Mouse (Mus musculus) erythroid progenitor cell, adult 5-6 weeks (primary cell): Measurements from ENCODE around the gene F11r. TPM values are rescaled to one million over a fixed set of nuclear protein-coding genes. Genes with fewer than 3 reads are reported as not detected.

Experiments
- ATAC-seq: replicated peaks from 2 replicates; pipeline ENCODE4 v1.8.0; 2016; ENCODE audit warnings: moderate number of reproducible peaks, mild to moderate bottlenecking, moderate TSS enrichment, inconsistent platforms; ENCODE audit not compliant: poor library complexity, low FRiP score, severe bottlenecking
- total RNA-seq, 2 experiments: library from RNA; stranded (forward) in 1 of 2; stranded (reverse) in 1 of 2; fragments of 150-400 nt in 1 of 2; fragments of 186-747, 209-891 nt in 1 of 2; gene quantifications; 2 replicates each; pipeline versions ENCODE4 v1.2.3 to v1.2.4; 2015 to 2017; ENCODE audit warnings: low replicate concordance in 2 of 2

F11r gene
- total RNA-seq, 2 experiments from 2014 or later: not detected

DNA sequence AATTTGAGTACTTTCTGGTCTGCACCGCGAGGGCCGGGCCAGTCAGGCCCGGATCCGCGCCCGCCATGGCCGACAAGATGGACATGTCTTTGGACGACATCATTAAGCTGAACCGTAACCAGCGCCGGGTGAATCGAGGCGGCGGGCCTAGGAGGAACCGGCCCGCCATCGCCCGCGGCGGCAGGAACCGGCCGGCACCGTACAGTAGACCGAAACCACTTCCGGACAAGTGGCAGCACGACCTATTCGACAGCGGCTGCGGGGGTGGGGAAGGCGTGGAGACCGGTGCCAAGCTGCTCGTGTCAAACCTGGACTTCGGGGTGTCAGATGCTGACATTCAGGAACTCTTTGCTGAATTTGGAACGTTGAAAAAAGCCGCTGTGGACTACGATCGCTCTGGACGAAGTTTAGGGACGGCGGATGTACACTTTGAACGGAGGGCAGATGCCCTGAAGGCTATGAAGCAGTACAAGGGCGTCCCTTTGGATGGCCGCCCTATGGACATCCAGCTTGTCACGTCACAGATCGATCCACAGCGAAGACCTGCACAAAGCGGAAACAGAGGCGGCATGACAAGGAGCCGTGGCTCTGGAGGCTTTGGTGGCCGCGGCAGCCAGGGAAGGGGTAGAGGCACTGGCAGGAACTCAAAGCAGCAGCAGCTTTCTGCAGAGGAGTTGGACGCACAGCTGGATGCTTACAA is 66.4 kb downstream of the F11r start:
- peak; percentile 43 for ATAC-seq

DNA sequence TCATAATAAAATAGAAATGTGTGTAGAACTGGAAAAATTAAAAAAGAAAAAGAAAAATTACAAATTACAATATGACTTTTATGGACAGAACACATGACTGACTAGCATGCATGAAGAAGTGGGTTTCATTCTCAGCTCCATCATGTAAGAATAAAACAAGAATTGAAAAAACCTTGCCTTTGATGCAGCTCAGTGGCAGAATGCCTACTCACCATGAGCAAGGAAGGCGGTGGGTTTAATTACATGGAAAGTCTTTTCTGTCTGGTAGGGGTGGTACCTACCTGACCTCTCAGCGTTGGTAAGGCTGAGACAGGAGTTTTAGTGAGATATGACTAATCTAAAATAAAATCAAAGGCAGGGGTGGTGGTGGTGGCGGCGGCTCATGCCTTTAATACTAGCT is 67.3 kb downstream of the F11r start:
- ATAC-seq: no peak

DNA sequence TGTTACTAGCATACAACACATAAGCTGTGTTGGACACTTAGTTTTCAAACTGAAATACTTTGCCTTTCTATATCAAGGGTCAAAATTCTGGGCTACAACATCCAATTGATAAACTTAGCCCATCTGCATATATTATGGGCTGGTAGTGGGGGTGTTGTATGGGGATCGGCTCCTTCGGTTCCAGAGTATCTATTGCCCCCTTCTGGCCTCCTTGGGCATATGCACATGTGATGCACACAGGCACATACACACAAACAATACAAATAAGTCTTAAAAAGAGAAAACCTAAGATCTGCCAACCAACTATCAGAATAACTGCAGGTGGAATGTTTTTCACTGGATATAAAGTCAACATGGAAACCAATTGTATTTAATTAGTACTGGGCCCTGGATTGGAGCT is 75.9 kb downstream of the F11r start:
- ATAC-seq: no peak

DNA sequence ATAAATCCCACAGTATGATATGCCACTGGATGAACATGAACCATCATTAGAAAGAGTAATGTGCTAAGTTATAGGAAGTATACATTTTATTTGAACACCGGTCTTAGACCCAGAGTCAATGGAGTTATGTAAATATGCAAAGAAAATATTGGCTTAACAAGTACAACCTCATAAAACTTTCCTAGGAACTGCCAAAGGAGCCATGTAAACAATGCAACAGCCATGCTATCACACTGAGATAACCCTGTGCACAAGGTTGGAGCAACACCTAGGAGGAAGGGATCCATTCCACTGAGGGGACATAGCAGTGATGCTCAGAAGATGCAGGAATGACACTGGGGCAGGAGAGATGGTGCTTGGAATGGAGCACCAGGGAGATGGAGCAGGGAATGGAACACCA is 76.4 kb downstream of the F11r start:
- ATAC-seq: no peak

Other genes starting within 250 kb of the F11r start
- gene Pcp4l1, start 241.3 kb upstream of the F11r start, total RNA-seq (2015; ENCODE audit: low replicate concordance): 1.7 and 3.6 TPM in 2 replicates
- not detected in 2 replicates for gene Pcp4l1, start 241.3 kb upstream of the F11r start, total RNA-seq (2017; ENCODE audit: low replicate concordance)
- not detected in 2 replicates for gene Nr1i3, start 223.6 kb upstream of the F11r start, total RNA-seq (2015; ENCODE audit: low replicate concordance)
- 0.39 TPM in 1 of 2 replicates, not detected in the other for gene Nr1i3, start 223.6 kb upstream of the F11r start, total RNA-seq (2017; ENCODE audit: low replicate concordance)
- gene Tomm40l, start 215.0 kb upstream of the F11r start, total RNA-seq (2015; ENCODE audit: low replicate concordance): 1.1 and 4.2 TPM in 2 replicates
- 4.0 and 4.1 TPM in 2 replicates for gene Tomm40l, start 215.0 kb upstream of the F11r start, total RNA-seq (2017; ENCODE audit: low replicate concordance)
- gene Apoa2, start 212.5 kb upstream of the F11r start, total RNA-seq (2015; ENCODE audit: low replicate concordance): 16.8 TPM in 1 of 2 replicates, not detected in the other
- not detected in 2 replicates for gene Apoa2, start 212.5 kb upstream of the F11r start, total RNA-seq (2017; ENCODE audit: low replicate concordance)
- gene Fcer1g, start 203.2 kb upstream of the F11r start, total RNA-seq (2015; ENCODE audit: low replicate concordance): 214 and 248 TPM in 2 replicates
- 39.7 and 114 TPM in 2 replicates for gene Fcer1g, start 203.2 kb upstream of the F11r start, total RNA-seq (2017; ENCODE audit: low replicate concordance)
- 0.42 TPM in 1 of 2 replicates, not detected in the other for gene Adamts4, start 187.1 kb upstream of the F11r start, total RNA-seq (2015; ENCODE audit: low replicate concordance)
- gene Adamts4, start 187.1 kb upstream of the F11r start, total RNA-seq (2017; ENCODE audit: low replicate concordance): not detected in 2 replicates
- 86.5 and 106 TPM in 2 replicates for gene Ndufs2, start 186.1 kb upstream of the F11r start, total RNA-seq (2015; ENCODE audit: low replicate concordance)
- gene Ndufs2, start 186.1 kb upstream of the F11r start, total RNA-seq (2017; ENCODE audit: low replicate concordance): 40.8 and 73.3 TPM in 2 replicates
- gene B4galt3, start 167.2 kb upstream of the F11r start, total RNA-seq (2015; ENCODE audit: low replicate concordance): 19.7 and 20.5 TPM in 2 replicates
- gene B4galt3, start 167.2 kb upstream of the F11r start, total RNA-seq (2017; ENCODE audit: low replicate concordance): 26.8 and 40.8 TPM in 2 replicates
- gene Ppox, start 156.3 kb upstream of the F11r start, total RNA-seq (2015; ENCODE audit: low replicate concordance): 739 and 765 TPM in 2 replicates
- 644 and 799 TPM in 2 replicates for gene Ppox, start 156.3 kb upstream of the F11r start, total RNA-seq (2017; ENCODE audit: low replicate concordance)
- gene Usp21, start 149.5 kb upstream of the F11r start, total RNA-seq (2015; ENCODE audit: low replicate concordance): 39.0 and 64.9 TPM in 2 replicates
- gene Usp21, start 149.5 kb upstream of the F11r start, total RNA-seq (2017; ENCODE audit: low replicate concordance): 18.5 and 33.2 TPM in 2 replicates
- 26.8 and 39.3 TPM in 2 replicates for gene Ufc1, start 142.5 kb upstream of the F11r start, total RNA-seq (2015; ENCODE audit: low replicate concordance)
- 1.7 and 14.2 TPM in 2 replicates for gene Ufc1, start 142.5 kb upstream of the F11r start, total RNA-seq (2017; ENCODE audit: low replicate concordance)
- gene Dedd, start 108.4 kb upstream of the F11r start, total RNA-seq (2015; ENCODE audit: low replicate concordance): 13.4 and 28.8 TPM in 2 replicates
- 3.3 and 6.5 TPM in 2 replicates for gene Dedd, start 108.4 kb upstream of the F11r start, total RNA-seq (2017; ENCODE audit: low replicate concordance)
- gene Nit1, start 91.9 kb upstream of the F11r start, total RNA-seq (2015; ENCODE audit: low replicate concordance): 6.7 and 10.8 TPM in 2 replicates
- gene Nit1, start 91.9 kb upstream of the F11r start, total RNA-seq (2017; ENCODE audit: low replicate concordance): 11.6 and 24.5 TPM in 2 replicates
- gene Pfdn2, start 91.9 kb upstream of the F11r start, total RNA-seq (2015; ENCODE audit: low replicate concordance): 10.1 and 22.0 TPM in 2 replicates
- 9.0 and 10.1 TPM in 2 replicates for gene Pfdn2, start 91.9 kb upstream of the F11r start, total RNA-seq (2017; ENCODE audit: low replicate concordance)
- not detected in 2 replicates for gene Klhdc9, start 76.7 kb upstream of the F11r start, total RNA-seq (2015; ENCODE audit: low replicate concordance)
- 3.3 TPM in 1 of 2 replicates, not detected in the other for gene Klhdc9, start 76.7 kb upstream of the F11r start, total RNA-seq (2017; ENCODE audit: low replicate concordance)
- gene Nectin4, start 67.4 kb upstream of the F11r start, total RNA-seq (2015; ENCODE audit: low replicate concordance): not detected in 2 replicates
- gene Nectin4, start 67.4 kb upstream of the F11r start, total RNA-seq (2017; ENCODE audit: low replicate concordance): 0.51 and 0.53 TPM in 2 replicates
- gene Arhgap30, start 48.6 kb upstream of the F11r start, total RNA-seq (2015; ENCODE audit: low replicate concordance): 11.7 and 15.9 TPM in 2 replicates
- gene Arhgap30, start 48.6 kb upstream of the F11r start, total RNA-seq (2017; ENCODE audit: low replicate concordance): 16.7 and 22.9 TPM in 2 replicates
- gene Usf1, start 26.2 kb upstream of the F11r start, total RNA-seq (2015; ENCODE audit: low replicate concordance): 1.7 and 4.3 TPM in 2 replicates
- 5.0 and 9.1 TPM in 2 replicates for gene Usf1, start 26.2 kb upstream of the F11r start, total RNA-seq (2017; ENCODE audit: low replicate concordance)
- not detected in 2 replicates for gene Tstd1, start 18.7 kb upstream of the F11r start, total RNA-seq (2015; ENCODE audit: low replicate concordance)
- gene Tstd1, start 18.7 kb upstream of the F11r start, total RNA-seq (2017; ENCODE audit: low replicate concordance): 0.90 TPM in 1 of 2 replicates, not detected in the other
- gene Alyref2, start 65.9 kb downstream of the F11r start, total RNA-seq (2015; ENCODE audit: low replicate concordance): not detected in 2 replicates
- 5.5 TPM in 1 of 2 replicates, not detected in the other for gene Alyref2, start 65.9 kb downstream of the F11r start, total RNA-seq (2017; ENCODE audit: low replicate concordance)
- gene Itln1, start 97.8 kb downstream of the F11r start, total RNA-seq (2015; ENCODE audit: low replicate concordance): not detected in 2 replicates
- not detected in 2 replicates for gene Itln1, start 97.8 kb downstream of the F11r start, total RNA-seq (2017; ENCODE audit: low replicate concordance)
- gene Cd244a, start 121.7 kb downstream of the F11r start, total RNA-seq (2015; ENCODE audit: low replicate concordance): 1.8 and 4.6 TPM in 2 replicates
- 2.2 TPM in 1 of 2 replicates, not detected in the other for gene Cd244a, start 121.7 kb downstream of the F11r start, total RNA-seq (2017; ENCODE audit: low replicate concordance)
- 9.2 and 14.4 TPM in 2 replicates for gene Ly9, start 169.9 kb downstream of the F11r start, total RNA-seq (2015; ENCODE audit: low replicate concordance)
- 6.7 and 15.0 TPM in 2 replicates for gene Ly9, start 169.9 kb downstream of the F11r start, total RNA-seq (2017; ENCODE audit: low replicate concordance)
- gene Slamf7, start 215.5 kb downstream of the F11r start, total RNA-seq (2015; ENCODE audit: low replicate concordance): 6.8 and 7.5 TPM in 2 replicates
- gene Slamf7, start 215.5 kb downstream of the F11r start, total RNA-seq (2017; ENCODE audit: low replicate concordance): 4.7 and 16.6 TPM in 2 replicates
- gene Cd48, start 244.5 kb downstream of the F11r start, total RNA-seq (2015; ENCODE audit: low replicate concordance): 36.5 and 53.0 TPM in 2 replicates
- 15.0 and 22.4 TPM in 2 replicates for gene Cd48, start 244.5 kb downstream of the F11r start, total RNA-seq (2017; ENCODE audit: low replicate concordance)